Mouse (Mus musculus) adrenal gland, postnatal 10 days (tissue): ENCODE measurements at regions not wholly inside any gene's neighbourhood (a gene's known extent, or its start where the extent isn't known, plus 50 kb on each side); places are given as distances from the start of the nearest gene placed in this dataset.

Source experiments
- DNase-seq: peaks from one replicate; pipeline ENCODE4 v3.0.0; 2021; ENCODE audit warnings: mixed read lengths

DNA sequence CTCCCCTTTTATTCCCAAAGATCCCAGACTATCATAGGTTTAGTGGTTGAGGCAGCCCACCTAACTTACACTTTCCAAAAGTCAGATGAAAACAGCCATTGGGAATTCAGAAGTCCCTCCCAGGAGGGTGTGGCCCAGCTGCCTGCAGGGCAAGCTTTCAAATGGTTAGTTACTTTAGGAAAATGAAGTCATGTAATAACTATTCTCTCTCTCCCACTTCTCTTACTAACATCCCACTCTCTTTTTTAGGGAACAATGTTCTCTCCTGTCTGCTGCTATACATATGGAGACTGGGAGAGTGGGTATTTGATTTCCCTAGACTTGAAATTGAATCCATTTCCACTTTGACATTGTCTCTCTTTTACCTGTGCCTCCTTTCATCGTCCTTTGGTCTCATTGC lies 55.0 kb downstream of the Zfp648 start:
- DNase-seq = no peak

GRCm38 (mm10) chr1:154256811-154257210 lies 55.8 kb downstream of the Zfp648 start:
- DNase-seq = no peak

DNA sequence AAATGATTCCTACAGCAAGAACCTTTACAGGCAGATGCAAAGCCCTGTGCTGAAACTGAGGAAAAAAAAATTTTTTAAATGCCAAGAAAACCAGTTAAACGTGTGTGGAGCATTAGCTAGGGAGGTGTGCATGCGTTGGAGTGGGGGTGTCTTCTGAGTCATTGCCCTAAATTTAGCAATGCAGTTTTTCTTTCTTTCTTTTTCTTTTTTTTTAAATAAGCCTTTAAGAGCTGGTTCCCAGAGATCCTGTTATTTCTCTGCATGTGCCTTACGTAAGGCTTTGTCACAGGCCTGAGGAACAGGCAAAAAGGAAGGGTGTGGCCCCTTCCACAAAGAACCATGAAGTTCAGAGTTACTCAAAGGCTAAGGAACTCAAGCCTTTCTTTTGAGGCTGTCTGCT lies 57.5 kb downstream of the Zfp648 start:
- DNase-seq = no peak

DNA sequence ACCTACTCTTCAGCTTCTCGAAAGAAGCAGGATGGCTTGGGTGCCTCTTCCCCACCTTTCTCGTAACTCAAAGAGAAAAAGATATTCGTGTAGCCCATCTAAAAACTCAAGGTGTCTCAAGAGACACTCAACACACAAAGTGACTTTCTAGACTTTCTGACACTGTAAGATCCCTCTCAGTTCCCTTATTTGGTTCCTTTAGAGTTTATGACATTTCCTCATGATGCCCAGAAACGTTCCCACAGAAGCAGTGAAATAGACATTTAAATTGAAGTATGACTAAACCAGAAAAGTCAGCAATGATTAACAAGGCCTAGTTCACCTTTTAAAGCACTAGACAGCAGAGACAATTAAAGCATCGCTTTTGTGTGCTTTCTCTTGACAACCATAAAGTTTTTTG lies 59.4 kb downstream of the Zfp648 start:
- no peak for DNase-seq

DNA sequence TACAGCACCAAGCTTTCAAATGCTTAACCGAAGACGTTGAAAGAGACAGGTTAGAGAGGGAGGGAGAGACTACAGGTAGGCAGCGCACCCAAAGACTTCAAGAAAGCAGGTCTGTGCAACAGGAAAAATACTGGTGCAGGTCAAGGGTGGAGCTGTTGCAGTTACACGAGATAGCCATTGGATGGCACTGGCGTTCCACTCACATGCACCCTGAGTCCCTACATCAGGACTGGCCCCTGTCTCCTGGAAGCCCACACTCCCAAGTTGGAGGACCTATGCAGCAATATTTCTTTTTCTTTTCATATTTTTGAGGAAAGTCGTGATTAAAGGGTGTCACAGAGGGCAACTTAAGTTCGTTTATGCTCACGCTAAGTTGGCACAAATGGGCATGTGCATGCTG lies 80.5 kb downstream of the Zfp648 start:
- DNase-seq = peak; percentile 70

DNA sequence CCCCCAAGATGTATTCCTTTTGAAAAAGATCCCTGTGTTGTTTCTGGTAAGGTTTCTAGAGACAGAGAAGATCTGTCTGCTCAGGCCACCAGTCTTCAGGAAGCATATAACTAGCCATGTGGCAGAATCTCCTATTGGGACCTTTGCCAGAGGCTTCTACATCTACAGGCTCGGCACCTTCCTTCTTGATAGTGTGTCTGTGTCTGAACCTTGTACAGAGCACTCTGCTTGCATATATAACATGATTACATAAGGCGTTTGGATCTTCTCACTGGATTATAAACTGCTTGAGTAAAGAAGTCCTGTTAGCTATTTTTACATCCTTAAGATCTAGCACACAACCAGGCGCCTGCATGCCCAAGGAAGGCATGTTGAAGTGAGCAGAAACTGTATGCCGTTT lies 85.1 kb downstream of the Zfp648 start:
- DNase-seq = no peak

GRCm38 (mm10) chr1:154292729-154293128 lies 91.7 kb downstream of the Zfp648 start:
- no peak for DNase-seq

DNA sequence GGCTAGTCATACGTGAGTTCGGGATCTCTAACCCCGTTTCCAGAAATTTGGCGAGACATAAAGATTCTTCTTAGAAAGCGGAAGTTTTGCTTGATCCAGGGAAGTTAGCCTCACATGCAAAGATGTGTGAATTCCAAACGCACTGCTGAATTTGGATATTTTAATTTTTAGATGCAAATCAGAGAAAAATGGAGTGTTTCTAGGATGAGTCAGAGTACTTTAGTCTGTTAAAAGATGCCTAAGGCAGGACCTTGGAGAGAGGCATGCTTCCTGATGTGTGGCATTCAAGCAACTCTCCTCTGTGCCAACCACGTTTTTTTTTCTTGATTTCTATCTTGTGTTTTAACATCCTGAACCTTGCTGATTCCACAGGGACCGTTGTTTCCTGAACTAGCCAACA lies 95.1 kb downstream of the Zfp648 start:
- DNase-seq = no peak

- DNase-seq = no peak
These were observed 98.9 kb downstream of the Zfp648 start for GRCm38 (mm10) chr1:154299866-154300265.

- peak; percentile 43 for DNase-seq
These were observed 108.7 kb downstream of the Zfp648 start for GRCm38 (mm10) chr1:154309650-154310049.
